Mouse (Mus musculus): Measurements from ENCODE around the gene Minar1. TPM values are rescaled to one million over a fixed set of nuclear protein-coding genes. Genes with fewer than 3 reads are reported as not detected.

The Minar1 gene
- polyA plus RNA-seq, 1 experiment from 2014 or later: 8.8 TPM

DNA sequence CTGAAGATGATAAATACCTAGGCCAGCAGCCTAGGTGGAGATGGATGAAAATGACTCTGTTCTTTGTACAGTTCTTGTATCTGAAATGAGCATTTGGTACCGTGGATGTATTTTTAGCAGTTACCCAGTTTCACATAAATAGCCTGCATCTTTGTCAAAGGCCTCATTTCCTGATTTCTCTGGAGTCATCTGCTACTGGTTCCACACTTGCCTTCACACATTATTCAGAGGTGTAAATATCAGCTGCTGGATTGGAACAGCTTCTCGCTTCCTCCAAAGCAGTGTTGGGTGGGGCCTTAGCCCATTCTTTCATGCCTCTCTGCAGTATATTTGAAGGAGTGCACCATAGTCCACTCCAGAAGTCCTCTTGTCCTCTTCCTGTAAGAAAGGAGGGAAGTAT is 70.3 kb downstream of the Minar1 start:
- WGBS: 92% methylated on average over 2 of the region's 2 CpGs
- Histone ChIP-seq H3K4me2 (ENCODE audit: low read depth, low read length) (no peak overlapping the region), H3K4me1 (ENCODE audit: control insufficient read depth, insufficient read depth, low read length) (no peaks in the 10 kb centered on the region), H3K9me3 (ENCODE audit: control insufficient read depth, low read length) (no peaks in the 10 kb centered on the region), H3K9ac (replicated peaks; ENCODE audit: low read depth, low read length) (no peak overlapping the region), H3K27me3 (ENCODE audit: control insufficient read depth, insufficient read depth, low read length) (no peaks in the 10 kb centered on the region), H3K36me3 (ENCODE audit: control insufficient read depth, insufficient read depth, low read length) (no peaks in the 10 kb centered on the region), H3K27ac (ENCODE audit: low read depth, low read length) (no peak overlapping the region), H3K4me3 (ENCODE audit: low read depth, low read length) (no peak overlapping the region)
- no peak for ATAC-seq (ENCODE audit: low read depth)

Other genes with a start within 250 kb of the Minar1 start
- 53.2 and 61.2 TPM in 2 replicates for gene Tmed3, start 81.9 kb upstream of the Minar1 start, polyA plus RNA-seq (2014; fragmentation: Nextera tagmentation; extraction: Ambion mirVana)
- 1.1 and 1.5 TPM in 2 replicates for gene Ankrd34c, start 115.3 kb upstream of the Minar1 start, polyA plus RNA-seq (2014; fragmentation: Nextera tagmentation; extraction: Ambion mirVana)

Measured in neural tube, embryonic 14.5 days (tissue).